Mouse (Mus musculus) left cerebral cortex, adult 11 months (tissue): ENCODE measurements at regions not wholly inside any gene's neighbourhood (a gene's known extent, or its start where the extent isn't known, plus 50 kb on each side); places are given as distances from the start of the nearest gene placed in this dataset.
"Not testable (repeated sequence)": the region's sequence is repeated elsewhere in the genome, so short reads cannot be mapped to it uniquely, and the experiment has no call there.

Experiments used
- DNase-seq: peaks from one replicate; pipeline ENCODE4 v3.0.0; 2022; ENCODE audit warnings: low spot score

- no peak for DNase-seq
These were observed 253.9 kb downstream of the Trib2 start for GRCm38 (mm10) chr12:15562826-15563225.

- DNase-seq = no peak
These were observed 261.3 kb downstream of the Trib2 start for GRCm38 (mm10) chr12:15555471-15555870.

DNA sequence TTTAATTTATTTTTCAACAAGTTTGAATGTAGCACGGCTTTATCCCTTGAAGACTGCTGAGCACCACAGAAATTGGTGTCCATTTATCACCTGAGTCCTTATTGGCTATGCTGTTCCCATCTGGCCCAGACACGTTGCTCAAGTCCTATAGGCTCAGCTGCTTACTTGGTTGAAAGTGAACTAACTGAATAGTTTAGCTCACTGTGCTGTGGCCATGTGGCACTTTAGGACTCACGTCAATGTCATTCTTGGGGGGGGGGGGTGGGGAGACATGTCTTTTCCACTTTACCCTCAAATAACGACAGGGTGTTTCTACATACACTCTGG is 263.1 kb downstream of the Trib2 start:
- no peak for DNase-seq

GRCm38 (mm10) chr12:15552979-15553680 is 263.6 kb downstream of the Trib2 start:
- DNase-seq = no peak

GRCm38 (mm10) chr12:15552210-15552609 is 264.5 kb downstream of the Trib2 start:
- no peak for DNase-seq

DNA sequence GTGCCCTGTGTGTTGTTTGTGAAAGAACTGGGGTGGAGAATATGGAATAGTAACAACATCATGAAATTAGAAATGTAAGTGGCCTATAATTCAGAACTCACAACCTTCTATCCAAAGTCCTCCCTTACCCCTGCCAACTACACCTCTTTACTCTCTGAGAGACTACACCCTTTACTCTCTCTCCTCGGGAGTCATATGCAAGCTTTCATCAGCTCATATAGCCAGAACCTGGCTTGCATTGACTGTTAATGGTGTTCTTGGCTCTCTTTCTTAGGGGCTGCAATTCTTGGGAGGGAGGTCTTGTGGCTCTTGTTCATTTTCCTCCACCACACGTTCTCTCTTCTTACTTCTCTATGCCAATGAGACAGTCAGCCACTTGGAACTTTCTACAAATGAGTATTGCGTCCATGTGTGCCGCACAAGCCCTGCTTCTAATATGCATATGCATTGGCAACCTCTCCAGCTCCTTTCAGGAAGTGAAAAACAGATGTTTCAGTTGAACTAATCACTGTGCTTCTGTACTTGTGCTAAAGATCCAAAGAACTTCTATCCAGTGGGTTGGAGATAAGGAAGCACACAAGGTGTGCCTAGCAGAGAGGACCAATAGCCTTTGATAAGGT is 265.3 kb downstream of the Trib2 start:
- DNase-seq = no peak

GRCm38 (mm10) chr12:15544351-15544750 is 272.4 kb downstream of the Trib2 start:
- DNase-seq = no peak

- no peak for DNase-seq
These were observed 274.2 kb downstream of the Trib2 start for GRCm38 (mm10) chr12:15542486-15542885.

GRCm38 (mm10) chr12:15536852-15537368 is 279.8 kb downstream of the Trib2 start:
- DNase-seq = no peak

- no peak for DNase-seq
These were observed 280.5 kb downstream of the Trib2 start for GRCm38 (mm10) chr12:15536247-15536646.

- peak; percentile 63 for DNase-seq
These were observed 280.9 kb downstream of the Trib2 start for GRCm38 (mm10) chr12:15535822-15536221.

- no peak for DNase-seq
These were observed 295.8 kb downstream of the Trib2 start for GRCm38 (mm10) chr12:15520783-15521407.

GRCm38 (mm10) chr12:15511994-15512393 is 304.7 kb downstream of the Trib2 start:
- no peak for DNase-seq

DNA sequence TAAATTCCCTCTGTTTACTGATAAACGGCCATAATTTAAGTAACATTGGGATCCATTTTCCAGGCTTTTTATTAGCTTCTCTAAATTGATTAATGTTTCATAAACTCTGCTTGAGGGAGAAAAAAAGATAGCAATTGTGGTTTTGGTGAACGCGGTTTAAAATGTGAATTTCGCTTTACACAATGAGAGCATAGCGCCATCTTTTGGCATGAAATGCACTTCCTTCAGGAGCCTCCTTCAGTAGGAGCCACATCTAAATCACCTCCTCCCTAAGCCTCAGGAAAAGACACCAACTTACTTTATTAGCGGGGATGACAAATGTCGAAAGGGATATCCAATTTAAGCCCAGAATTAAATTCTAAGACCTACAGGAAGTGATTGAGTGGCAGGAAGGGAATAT is 309.1 kb downstream of the Trib2 start:
- peak; percentile 29 for DNase-seq

DNA sequence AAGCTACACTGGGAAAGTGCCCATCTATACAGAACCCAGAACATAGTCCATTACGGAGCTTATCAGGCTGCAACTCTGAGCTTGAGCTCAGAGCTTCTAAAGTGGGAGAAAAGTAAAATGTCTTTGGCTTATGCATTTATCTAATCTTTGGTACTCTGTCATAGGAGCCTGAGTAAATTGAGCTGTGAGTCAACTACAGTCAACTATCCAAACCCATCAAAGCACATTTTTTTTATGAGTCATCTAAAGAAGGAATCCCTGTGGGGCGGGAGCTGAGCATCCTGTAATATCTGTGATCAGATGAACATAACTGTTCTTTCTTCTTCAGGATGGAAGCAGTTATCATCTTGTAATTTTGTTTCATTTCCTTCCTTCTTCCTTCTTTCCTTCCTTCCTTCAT is 323.1 kb downstream of the Trib2 start:
- no peak for DNase-seq

DNA sequence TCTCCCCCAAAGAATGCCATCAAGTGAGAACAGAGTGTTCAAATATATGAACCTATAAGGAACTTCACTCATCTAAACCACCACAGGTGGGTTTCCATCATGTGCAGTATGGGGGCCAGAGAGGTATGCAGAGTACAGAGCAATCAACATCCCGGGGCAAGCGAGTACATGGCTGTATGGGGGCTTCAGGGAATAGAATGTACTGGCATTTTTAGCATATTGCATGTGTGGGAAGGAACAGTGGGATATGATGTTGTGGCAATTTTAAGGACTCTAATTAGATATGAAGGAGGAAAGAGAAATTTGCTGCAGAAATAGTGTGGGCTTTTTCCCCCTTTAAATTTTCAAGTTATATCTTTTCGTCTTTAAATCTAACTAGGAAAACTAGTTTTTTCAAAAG is 344.0 kb downstream of the Trib2 start:
- DNase-seq = no peak

DNA sequence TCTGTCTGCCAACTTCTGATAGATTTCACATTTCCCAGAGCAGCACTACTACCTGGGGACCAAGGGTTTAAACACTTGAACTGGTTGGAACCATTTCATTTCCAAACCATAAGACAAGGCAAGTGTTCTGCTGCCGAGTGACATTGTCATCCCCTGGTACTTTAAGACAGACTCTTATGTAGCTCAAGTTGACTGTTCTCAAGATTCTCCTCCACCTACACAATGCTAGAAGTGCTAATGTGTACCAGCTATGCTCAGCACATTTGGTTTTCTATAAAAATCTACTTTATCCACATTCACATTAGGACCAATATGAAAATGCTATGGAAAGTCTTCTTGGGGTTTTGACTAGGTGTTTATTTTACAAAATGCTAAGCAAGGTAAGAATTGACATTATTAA is 357.3 kb downstream of the Trib2 start:
- peak; percentile 19 for DNase-seq

DNA sequence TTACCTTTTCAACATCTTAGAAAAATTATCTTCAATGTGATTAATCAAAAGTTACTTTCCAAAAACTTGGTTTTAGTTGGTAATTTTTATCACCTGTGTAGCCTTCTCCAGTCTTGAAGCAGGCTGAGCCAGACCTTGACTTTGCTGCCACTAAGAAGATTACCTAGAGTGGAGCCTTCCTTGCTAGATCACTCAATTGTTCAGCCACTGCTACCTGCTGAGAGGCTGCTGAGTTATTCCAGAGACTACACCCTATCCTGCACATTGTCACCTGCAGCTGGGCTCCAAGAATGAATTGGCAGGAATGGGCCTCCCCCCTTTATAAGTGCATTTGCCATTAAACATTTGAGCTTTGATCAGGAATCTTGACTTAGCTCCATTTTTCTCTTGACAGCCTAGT is 360.4 kb downstream of the Trib2 start:
- not testable (repeated sequence) for DNase-seq

GRCm38 (mm10) chr12:15455744-15456143 is 361.0 kb downstream of the Trib2 start:
- DNase-seq = no peak

DNA sequence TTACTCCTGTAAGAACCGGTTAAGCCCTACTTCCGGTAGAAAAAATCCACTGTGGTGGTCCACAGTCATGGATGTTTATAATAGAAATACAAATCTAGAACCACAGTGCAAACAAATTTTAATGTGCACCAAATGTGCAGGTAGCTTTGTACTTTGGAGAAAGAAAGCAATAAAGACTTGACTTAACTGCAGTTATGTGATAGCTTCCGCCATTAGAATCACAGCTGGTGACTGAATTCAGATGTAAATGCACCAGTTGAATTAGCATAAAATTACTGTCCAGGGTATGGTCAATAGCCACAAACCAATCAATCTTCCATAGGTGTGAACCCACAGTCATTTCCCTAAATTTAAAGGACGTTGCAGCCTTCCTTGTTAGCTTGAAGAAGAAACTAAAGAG is 367.2 kb downstream of the Trib2 start:
- no peak for DNase-seq

- DNase-seq = peak; percentile 8
These were observed 400.4 kb downstream of the Trib2 start for GRCm38 (mm10) chr12:15416180-15416766.

DNA sequence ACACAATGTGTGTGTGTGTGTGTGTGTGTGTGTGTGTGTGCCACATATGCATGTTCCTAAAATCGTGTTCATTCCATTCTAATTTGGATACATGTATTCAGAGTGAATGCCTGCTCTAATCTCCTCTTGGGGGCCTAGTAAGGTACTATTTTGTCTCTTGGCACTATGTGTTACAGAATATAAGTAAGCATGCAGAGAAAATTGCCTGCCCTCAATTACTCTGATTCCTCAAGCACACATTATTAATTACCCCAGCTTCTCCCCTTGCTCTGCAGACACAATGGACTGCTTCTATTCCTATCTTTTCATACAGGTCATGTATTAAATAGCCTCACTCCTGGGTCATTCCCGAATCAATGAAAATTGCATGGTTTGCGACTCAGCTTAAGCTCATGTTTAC is 406.3 kb downstream of the Trib2 start:
- DNase-seq = no peak

- not testable (repeated sequence) for DNase-seq
These were observed 409.1 kb downstream of the Trib2 start for GRCm38 (mm10) chr12:15407577-15407976.
